Mouse (Mus musculus): ENCODE measurements around the gene Gipc3. TPM values are rescaled to one million over a fixed set of nuclear protein-coding genes. Genes with fewer than 3 reads are reported as not detected.

Gene Gipc3
- polyA plus RNA-seq, 1 experiment from 2014 or later, result not detected

DNA sequence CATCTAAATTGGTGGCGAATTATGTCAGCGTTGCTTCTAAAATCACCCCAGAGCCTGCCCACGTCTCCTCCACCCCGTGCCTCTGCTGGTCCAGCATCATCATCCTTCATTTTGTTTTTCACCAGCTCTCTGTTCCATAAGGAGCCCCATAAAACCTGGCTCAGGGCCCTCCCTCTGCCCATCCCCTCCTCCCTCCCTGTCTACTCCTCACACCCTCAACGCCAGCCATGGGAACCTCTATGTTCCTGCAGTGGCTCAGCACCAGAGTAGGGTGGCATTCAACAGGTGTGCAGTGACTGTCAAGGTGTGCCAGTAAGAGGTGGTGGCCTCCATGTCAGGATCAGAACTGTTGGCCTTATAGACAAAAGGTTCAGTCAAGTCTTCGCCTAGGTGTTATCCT lies 47.9 kb downstream of the Gipc3 start:
- Histone ChIP-seq H3K9me3 (replicated peaks; ENCODE audit: control insufficient read depth, low read length) (no peaks in the 10 kb centered on the region), H3K36me3 (ENCODE audit: control insufficient read depth, insufficient read depth) (no peaks in the 10 kb centered on the region), H3K4me2 (ENCODE audit: low read depth, low read length) (no peak overlapping the region), H3K27ac (ENCODE audit: low read length) (no peak overlapping the region), H3K27me3 (ENCODE audit: control insufficient read depth, insufficient read depth, low read depth, low read length) (no peaks in the 10 kb centered on the region), H3K4me1 (ENCODE audit: control insufficient read depth, low read depth, low read length) (peaks cover 84% of the 10 kb centered on the region), H3K9ac (ENCODE audit: low read depth, low read length) (no peak overlapping the region), H3K4me3 (ENCODE audit: low read depth, low read length) (no peak overlapping the region)
- ATAC-seq (ENCODE audit: low read depth), result no peak
- WGBS (ENCODE audit: insufficient replicate concordance), result 72% methylated on average over 6 of the region's 6 CpGs

DNA sequence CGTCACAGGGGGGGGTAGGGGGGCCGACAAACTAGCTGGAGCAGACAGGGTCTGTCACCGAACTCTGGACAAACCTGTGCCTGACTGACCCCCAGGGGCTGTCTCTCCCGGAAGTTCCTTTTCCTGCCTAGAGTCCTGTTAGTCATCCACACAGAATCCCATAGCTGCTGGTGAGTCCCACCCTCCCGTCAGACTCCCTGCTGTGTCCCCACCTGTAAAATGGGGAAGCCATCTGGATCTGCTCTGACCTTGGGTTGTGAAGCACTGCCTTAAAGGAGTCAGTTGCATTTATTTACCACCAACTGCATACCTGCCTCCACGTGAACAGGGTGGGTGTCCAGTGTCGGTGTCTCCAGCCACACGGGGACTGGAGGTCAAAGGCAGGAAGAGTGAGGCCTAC lies 48.6 kb downstream of the Gipc3 start:
- H3K27me3 ChIP-seq (ENCODE audit: control insufficient read depth, insufficient read depth, low read depth, low read length), result no peaks in the 10 kb centered on the region; the same call in 1 of the 2 replicates
- 0 out of 2 replicates have a peak overlapping the region, but pooled peaks have one; percentile 5 for H3K27ac ChIP-seq (ENCODE audit: low read length)

DNA sequence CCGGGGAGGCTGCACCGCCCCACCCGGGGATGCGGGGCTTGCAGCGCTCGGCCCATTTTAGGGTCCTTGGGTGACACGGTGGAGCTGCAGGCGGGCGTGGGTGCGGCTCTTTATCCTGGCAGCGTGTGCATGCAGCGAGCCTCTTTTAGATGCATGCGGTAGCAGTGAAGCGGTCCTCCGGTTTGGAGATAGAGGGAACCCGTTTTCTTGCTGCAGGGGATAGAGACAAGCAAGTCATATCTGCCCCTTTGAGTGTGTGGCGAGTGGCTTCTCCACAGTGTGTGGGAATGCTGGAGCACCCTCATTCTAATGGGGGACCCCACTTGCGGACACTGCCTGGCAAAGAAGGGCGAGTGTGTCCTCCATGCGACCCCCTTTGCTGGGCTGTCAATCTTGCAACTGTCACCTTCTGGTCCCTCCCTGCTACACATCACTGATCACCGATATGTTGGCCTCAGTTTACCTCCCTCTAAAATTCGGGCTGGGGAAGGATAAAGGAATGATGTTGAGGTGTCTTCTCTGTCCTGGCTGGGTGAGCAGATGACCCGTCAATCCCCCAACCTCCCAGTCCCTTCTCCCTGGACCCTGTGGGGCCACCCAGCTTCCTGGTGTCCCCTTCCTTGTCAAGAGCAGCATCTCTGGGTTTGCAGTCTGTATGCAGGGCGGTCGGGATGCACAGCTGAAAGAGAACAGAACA lies 49.6 kb downstream of the Gipc3 start:
- Histone ChIP-seq H3K9me3 (replicated peaks; ENCODE audit: control insufficient read depth, low read length) (no peaks in the 10 kb centered on the region), H3K9ac (ENCODE audit: low read depth, low read length) (peak overlapping the region; percentile 86), H3K36me3 (ENCODE audit: control insufficient read depth, insufficient read depth) (no peaks in the 10 kb centered on the region), H3K4me1 (ENCODE audit: control insufficient read depth, low read depth, low read length) (peaks cover 79% of the 10 kb centered on the region), H3K4me3 (ENCODE audit: low read depth, low read length) (peak overlapping the region; percentile 71), H3K4me2 (ENCODE audit: low read depth, low read length) (peak overlapping the region; percentile 97), H3K27ac (ENCODE audit: low read length) (peak overlapping the region; percentile 89), H3K27me3 (ENCODE audit: control insufficient read depth, insufficient read depth, low read depth, low read length) (no peaks in the 10 kb centered on the region; the same call in 1 of the 2 replicates)
- no peak for ATAC-seq (ENCODE audit: low read depth)
- WGBS (ENCODE audit: insufficient replicate concordance), result 1% methylated on average over 25 of the region's 25 CpGs

More for the DNA sequence above, 48.6 kb downstream of the Gipc3 start:
- Histone ChIP-seq H3K4me3 (ENCODE audit: low read depth, low read length) (peak overlapping the region; percentile 71), H3K9ac (ENCODE audit: low read depth, low read length) (peak overlapping the region; percentile 86), H3K36me3 (ENCODE audit: control insufficient read depth, insufficient read depth) (no peaks in the 10 kb centered on the region), H3K4me1 (ENCODE audit: control insufficient read depth, low read depth, low read length) (peaks cover 83% of the 10 kb centered on the region), H3K9me3 (replicated peaks; ENCODE audit: control insufficient read depth, low read length) (no peaks in the 10 kb centered on the region), H3K4me2 (ENCODE audit: low read depth, low read length) (peak overlapping the region; percentile 97)
- WGBS (ENCODE audit: insufficient replicate concordance), result 28% methylated on average over 8 of the region's 8 CpGs
- no peak for ATAC-seq (ENCODE audit: low read depth)

DNA sequence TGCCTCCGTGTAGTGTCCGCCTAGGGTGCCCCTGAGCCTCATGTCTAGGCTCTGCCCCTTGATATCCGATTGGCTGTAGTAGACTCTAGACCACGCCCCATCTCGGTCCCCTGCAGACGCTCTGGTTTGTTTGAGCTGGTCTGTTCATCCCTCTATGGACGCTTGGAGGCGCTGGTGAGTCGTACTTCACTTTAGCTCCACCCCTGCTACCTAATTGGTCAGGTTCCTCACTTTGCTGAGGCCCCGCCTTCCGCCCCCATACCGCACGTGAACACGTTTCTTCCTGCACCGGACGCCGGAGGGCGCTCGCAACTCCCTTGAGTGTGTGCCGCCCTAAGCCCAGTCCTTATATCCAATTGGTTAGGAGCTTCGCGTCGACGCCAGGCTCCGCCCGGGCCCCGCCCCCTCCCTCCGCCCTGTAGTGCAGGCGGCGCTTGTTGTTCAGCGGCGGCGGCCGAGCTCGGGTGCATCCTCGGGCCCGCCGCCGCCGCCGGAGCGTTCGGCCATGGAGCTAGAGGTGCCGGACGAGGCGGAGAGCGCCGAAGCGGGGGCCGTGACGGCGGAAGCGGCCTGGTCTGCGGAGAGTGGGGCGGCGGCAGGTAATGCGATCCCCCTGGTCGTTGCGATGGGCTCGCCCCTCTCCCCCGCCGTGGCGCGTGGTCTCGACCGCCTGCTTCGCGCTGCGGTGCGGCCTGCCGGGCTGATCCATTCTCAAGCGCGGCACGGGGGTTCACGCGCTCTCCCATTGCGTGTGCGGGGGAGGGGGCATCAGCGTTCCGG lies 50.3 kb downstream of the Gipc3 start, which contains the start of gene Pip5k1c:
Pip5k1c (plus strand) TSS at position 410 of the 780 bp plus-strand sequence.
- no peaks in the 10 kb centered on the region; the same call in 1 of the 2 replicates for H3K27me3 ChIP-seq (ENCODE audit: control insufficient read depth, insufficient read depth, low read depth, low read length)
- peak; percentile 94 for ATAC-seq (ENCODE audit: low read depth)
- no peaks in the 10 kb centered on the region for H3K36me3 ChIP-seq (ENCODE audit: control insufficient read depth, insufficient read depth)
- WGBS (ENCODE audit: insufficient replicate concordance), result under 1% methylated on average over 79 of the region's 80 CpGs
- H3K27ac ChIP-seq (ENCODE audit: low read length), result peak within 1 kb of the TSS; percentile 89
- H3K9ac ChIP-seq (ENCODE audit: low read depth, low read length), result peak within 1 kb of the TSS; percentile 86
- H3K4me1 ChIP-seq (ENCODE audit: control insufficient read depth, low read depth, low read length), result peaks cover 72% of the 10 kb centered on the region
- H3K4me2 ChIP-seq (ENCODE audit: low read depth, low read length), result peak within 1 kb of the TSS; percentile 97
- H3K9me3 ChIP-seq (replicated peaks; ENCODE audit: control insufficient read depth, low read length), result no peaks in the 10 kb centered on the region
- peak within 1 kb of the TSS; percentile 71 for H3K4me3 ChIP-seq (ENCODE audit: low read depth, low read length)

DNA sequence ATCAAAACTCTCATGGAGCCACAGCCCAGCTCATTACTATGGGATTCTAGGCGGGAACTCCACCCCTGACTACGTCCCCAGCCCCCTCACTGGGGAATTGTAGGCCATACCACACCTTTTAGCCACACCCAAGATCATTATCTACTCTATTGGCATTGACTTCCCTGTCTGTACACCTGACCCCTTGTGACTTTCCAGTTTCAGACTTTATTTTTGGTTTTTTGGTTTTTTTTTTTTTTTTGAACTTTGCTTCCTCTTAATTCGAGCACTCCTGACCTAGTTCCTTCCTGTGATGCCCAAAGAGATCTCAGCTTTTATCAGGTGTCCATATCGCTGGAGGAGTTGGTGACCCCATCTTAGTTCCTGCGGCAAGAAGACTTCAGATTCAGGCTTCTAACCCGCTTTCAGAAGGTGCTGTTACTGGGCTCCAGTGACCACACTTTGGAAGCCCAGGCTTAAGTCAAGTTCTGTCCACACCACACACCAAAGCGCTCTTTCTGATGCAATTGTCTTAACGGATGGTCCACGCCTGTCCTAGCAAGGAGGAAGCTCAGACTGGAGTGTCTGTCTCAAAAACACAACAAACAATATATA lies 51.5 kb downstream of the Gipc3 start, which contains the start of gene Tjp3:
Tjp3 (minus strand) TSS at position 71 of the 594 bp plus-strand sequence.
- 44% methylated on average over 9 of the region's 9 CpGs for WGBS (ENCODE audit: insufficient replicate concordance)
- H3K36me3 ChIP-seq (ENCODE audit: control insufficient read depth, insufficient read depth), result no peaks in the 10 kb centered on the region
- H3K27me3 ChIP-seq (ENCODE audit: control insufficient read depth, insufficient read depth, low read depth, low read length), result no peaks in the 10 kb centered on the region; the same call in 1 of the 2 replicates
- peaks cover 65% of the 10 kb centered on the region for H3K4me1 ChIP-seq (ENCODE audit: control insufficient read depth, low read depth, low read length)
- H3K9me3 ChIP-seq (replicated peaks; ENCODE audit: control insufficient read depth, low read length), result no peaks in the 10 kb centered on the region
- H3K9ac ChIP-seq (ENCODE audit: low read depth, low read length), result no peak within 1 kb of the TSS
- peak within 1 kb of the TSS; percentile 29; the same call in 1 of the 2 replicates for H3K4me2 ChIP-seq (ENCODE audit: low read depth, low read length)
- 0 out of 2 replicates have a peak within 1 kb of the TSS, but pooled peaks have one; percentile 18 for H3K4me3 ChIP-seq (ENCODE audit: low read depth, low read length)
- ATAC-seq (ENCODE audit: low read depth), result no peak
- H3K27ac ChIP-seq (ENCODE audit: low read length), result peak within 1 kb of the TSS; percentile 63

DNA sequence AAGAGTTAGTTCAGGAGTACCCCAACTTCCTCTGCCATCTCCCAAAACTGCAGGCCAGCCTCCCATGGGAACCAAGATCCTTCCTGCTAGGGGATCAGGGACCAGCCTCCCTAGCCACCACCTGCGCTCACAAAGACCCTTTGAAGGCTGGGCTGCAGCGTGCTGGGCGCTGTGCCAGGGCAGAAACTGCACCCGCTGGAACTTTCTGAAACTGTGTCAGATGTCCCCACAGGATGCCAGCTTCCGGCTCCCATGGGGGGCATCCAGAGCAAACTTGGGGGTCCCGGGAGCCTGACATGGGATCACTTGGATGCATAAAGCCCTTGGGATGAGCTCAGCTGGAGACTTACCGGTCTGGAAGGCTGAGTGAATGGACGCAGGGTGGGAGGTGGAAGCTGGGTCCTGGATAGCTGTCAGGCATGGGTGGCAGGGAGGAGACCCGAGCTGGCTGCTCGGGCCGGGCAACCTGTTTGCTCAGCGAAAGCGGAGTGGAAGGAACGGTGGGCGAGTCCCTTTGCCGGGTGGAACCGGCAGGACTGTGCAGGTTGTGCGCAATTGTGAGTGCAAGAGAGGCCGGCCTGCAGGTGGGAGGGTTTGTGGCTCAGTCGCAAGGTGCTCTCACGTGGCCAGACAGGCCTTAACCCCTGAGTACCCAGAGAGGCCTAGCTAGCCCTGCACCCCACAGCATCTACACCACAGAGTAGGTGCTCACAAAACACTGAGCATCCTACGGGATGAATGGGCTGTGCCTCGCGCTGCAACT lies 52.2 kb downstream of the Gipc3 start:
- Histone ChIP-seq H3K9me3 (replicated peaks; ENCODE audit: control insufficient read depth, low read length) (no peaks in the 10 kb centered on the region), H3K36me3 (ENCODE audit: control insufficient read depth, insufficient read depth) (no peaks in the 10 kb centered on the region), H3K4me3 (ENCODE audit: low read depth, low read length) (no peak overlapping the region), H3K4me1 (ENCODE audit: control insufficient read depth, low read depth, low read length) (peaks cover 65% of the 10 kb centered on the region), H3K9ac (ENCODE audit: low read depth, low read length) (no peak overlapping the region), H3K27me3 (ENCODE audit: control insufficient read depth, insufficient read depth, low read depth, low read length) (peaks cover 1% of the 10 kb centered on the region), H3K4me2 (ENCODE audit: low read depth, low read length) (0 out of 2 replicates have a peak overlapping the region, but pooled peaks have one; percentile 3), H3K27ac (ENCODE audit: low read length) (peak overlapping the region; percentile 63)
- WGBS (ENCODE audit: insufficient replicate concordance), result 54% methylated on average over 24 of the region's 24 CpGs
- no peak for ATAC-seq (ENCODE audit: low read depth)

DNA sequence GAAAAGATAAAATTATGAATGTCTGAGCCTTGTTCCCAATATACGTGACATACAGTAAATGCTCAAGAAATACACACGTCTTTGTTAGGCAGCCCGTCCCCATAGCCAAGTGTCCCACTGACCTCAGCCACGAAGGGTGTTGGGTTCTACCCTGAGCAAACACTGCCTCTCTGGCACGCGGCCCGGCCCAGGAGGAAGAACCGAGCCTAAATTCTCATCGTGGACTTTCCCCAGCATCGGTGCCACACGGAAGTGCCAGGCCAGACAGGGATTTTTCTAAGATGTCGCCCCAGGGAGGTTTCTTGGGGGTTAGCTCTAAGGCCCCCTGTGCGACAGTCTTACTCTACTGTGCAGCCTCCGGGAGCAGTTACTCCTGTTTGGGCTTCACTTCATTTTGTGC lies 53.3 kb downstream of the Gipc3 start:
- Histone ChIP-seq H3K9me3 (replicated peaks; ENCODE audit: control insufficient read depth, low read length) (no peaks in the 10 kb centered on the region), H3K4me3 (ENCODE audit: low read depth, low read length) (no peak overlapping the region), H3K4me2 (ENCODE audit: low read depth, low read length) (no peak overlapping the region), H3K36me3 (ENCODE audit: control insufficient read depth, insufficient read depth) (no peaks in the 10 kb centered on the region), H3K27ac (ENCODE audit: low read length) (no peak overlapping the region), H3K4me1 (ENCODE audit: control insufficient read depth, low read depth, low read length) (peaks cover 65% of the 10 kb centered on the region), H3K9ac (ENCODE audit: low read depth, low read length) (no peak overlapping the region), H3K27me3 (ENCODE audit: control insufficient read depth, insufficient read depth, low read depth, low read length) (peaks cover 12% of the 10 kb centered on the region)
- 57% methylated on average over 14 of the region's 14 CpGs for WGBS (ENCODE audit: insufficient replicate concordance)
- ATAC-seq (ENCODE audit: low read depth), result no peak

DNA sequence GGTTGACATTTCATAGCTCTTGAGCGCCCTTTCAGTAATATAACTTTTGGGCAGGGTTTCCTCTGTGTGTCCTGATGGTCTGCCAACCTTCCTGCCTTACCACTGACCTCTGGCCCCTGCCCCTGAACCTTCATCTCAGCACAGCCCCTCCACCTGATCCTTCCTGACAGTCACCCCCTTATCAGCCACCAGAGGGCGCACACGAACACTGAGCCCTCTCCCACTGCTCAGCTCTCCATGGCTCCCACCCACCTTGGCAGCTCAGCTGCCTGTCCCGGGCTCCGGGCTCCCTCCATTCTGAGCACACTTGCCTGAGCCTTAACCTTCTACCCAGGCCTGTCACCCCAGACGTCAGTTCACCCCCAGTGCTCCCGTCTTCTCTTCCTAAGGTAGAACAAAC lies 53.8 kb downstream of the Gipc3 start:
- H3K4me3 ChIP-seq (ENCODE audit: low read depth, low read length), result no peak overlapping the region
- H3K4me1 ChIP-seq (ENCODE audit: control insufficient read depth, low read depth, low read length), result peaks cover 60% of the 10 kb centered on the region
- ATAC-seq (ENCODE audit: low read depth), result no peak
- 7% methylated on average over 7 of the region's 7 CpGs for WGBS (ENCODE audit: insufficient replicate concordance)
- no peak overlapping the region for H3K9ac ChIP-seq (ENCODE audit: low read depth, low read length)
- H3K27me3 ChIP-seq (ENCODE audit: control insufficient read depth, insufficient read depth, low read depth, low read length), result peaks cover 17% of the 10 kb centered on the region
- no peaks in the 10 kb centered on the region for H3K36me3 ChIP-seq (ENCODE audit: control insufficient read depth, insufficient read depth)
- H3K4me2 ChIP-seq (ENCODE audit: low read depth, low read length), result peak overlapping the region; percentile 8; the same call in 1 of the 2 replicates
- H3K9me3 ChIP-seq (replicated peaks; ENCODE audit: control insufficient read depth, low read length), result no peaks in the 10 kb centered on the region
- no peak overlapping the region for H3K27ac ChIP-seq (ENCODE audit: low read length)
